Mouse (Mus musculus) kidney, adult 9 months (tissue): ENCODE measurements at regions not wholly inside any gene's neighbourhood (a gene's known extent, or its start where the extent isn't known, plus 50 kb on each side); places are given as distances from the start of the nearest gene placed in this dataset.
"Not testable (repeated sequence)": the region's sequence is repeated elsewhere in the genome, so short reads cannot be mapped to it uniquely, and the experiment has no call there.

Experiments
- DNase-seq: peaks from one replicate; pipeline ENCODE4 v3.0.0; 2022

DNA sequence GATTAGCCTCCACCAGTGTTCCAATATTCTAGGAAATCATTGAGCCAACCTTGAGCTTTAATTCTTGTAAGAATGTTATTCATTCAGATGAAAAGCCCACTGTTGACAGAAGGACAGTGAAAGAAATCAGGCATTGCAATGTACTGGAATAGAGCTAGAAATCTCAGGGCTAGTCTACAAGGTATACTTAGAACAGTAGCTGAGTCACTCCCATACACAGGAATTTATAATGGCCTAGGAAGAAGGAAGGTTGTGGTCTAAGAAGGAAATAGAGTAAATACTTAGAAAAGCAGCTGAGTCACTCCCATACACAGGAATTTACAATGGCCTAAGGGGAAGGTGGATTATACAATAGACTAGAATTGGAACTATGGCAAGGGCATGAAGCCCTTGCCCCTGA is 174.6 kb downstream of the Fam181b start:
- DNase-seq = not testable (repeated sequence)

DNA sequence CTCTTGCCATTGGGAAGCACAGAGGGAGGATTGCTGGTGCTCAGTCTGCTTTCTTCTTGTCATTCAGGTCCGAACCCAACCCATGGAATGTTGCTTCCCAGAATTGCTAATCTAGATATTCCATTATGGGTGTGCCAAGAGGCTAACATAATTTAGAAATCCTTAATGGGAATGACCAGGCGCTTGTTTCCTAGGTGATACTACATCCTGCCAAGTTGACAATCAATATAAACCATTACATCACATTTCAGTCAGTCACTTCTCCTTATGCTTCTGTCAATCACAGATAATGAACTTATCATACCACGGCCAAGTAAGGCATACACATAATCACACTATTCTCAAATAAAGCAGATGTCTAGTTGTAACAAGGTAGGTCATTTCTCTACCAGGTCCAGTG is 206.1 kb downstream of the Fam181b start:
- DNase-seq = no peak

DNA sequence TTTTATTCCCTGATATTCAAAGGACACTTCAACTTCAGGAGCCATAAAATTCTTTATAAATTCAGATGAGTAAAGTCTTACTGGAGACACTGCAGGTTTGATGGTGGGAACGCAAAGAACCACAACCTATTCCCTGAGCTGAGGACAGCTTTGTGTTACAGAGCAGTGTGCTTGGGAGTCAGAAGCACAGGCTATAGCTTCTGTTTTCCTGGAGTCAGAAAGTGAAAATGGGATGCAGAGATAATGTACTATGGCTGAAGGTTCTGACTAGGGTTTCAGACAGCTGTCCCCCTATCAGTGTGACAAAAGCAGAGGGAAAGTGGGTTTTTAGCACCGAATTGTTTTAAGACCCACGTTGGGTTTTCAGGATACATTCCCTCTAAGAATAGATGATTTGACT is 211.8 kb downstream of the Fam181b start:
- DNase-seq = no peak

DNA sequence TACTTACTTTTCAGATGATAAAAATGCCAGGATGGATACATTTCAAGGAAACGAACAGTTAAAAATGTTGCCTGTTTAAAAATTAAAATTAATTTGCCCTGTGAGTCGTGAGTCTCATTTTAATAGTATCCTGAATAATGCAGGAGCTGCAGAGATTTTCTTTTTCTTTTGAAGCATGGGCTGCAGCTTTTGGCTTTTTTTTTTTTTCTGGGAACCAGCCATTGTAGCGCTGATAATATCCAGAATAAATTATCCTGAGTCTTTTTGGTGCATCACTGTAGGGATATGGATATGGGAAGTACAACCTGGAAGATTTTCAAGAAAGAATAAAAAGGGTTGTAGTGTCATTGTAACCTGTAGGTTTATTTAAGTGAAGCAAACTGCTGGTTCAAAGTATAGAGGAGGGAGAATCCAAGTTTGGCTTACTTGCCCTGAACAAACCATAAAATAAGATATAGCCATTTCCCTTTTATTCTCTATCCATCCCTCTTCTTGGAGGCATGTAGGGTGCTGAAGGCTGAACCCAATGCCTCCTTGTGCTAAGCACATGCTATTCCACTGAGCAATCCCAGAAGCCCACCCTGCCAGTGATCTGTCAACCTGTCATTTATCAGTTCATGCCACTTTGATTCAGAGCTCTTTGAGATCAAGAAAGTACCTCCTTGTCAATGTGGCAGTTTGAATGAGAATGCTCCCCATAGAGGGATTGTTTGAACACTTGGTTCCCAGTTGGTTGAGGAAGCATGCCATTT is 212.5 kb downstream of the Fam181b start:
- DNase-seq = no peak

DNA sequence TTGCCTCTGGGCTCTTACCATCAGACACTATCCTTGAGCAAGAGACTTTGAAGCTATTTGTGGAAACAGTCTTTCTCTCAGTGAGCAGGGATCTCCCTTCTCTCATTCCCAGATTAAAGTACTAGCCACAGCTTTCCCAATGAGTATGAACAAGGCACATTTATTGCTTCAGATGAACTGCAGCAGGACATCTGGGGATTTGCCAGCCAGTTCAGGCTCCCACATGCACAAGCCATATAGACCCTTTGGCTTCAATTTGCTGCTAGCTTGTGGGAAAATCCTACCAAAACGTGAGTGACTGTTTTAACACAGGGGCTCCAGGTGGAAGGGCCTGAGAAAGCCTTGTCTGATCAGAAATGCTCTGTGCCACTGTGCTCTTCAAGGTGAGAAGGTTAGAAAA is 233.1 kb downstream of the Fam181b start:
- DNase-seq = no peak

DNA sequence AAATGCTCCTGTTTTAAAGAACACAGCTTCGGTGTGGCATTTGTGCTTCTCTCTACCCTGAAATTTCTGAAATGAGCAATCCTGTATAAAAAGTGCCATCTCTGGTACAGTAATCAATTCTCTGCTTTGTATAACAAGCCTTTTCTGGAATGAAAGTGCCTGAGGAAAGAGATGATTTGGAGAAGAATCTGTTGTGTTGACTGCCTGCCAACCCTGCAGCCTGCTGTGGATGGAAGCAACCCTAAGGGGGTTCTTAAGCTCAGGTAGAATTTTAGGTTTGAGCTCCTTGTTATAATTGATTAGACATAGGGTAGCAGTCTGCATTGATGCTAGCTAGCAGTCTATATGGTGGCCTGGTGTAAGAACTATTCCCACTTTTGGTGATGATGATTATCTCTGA is 251.7 kb downstream of the Fam181b start:
- DNase-seq = no peak

DNA sequence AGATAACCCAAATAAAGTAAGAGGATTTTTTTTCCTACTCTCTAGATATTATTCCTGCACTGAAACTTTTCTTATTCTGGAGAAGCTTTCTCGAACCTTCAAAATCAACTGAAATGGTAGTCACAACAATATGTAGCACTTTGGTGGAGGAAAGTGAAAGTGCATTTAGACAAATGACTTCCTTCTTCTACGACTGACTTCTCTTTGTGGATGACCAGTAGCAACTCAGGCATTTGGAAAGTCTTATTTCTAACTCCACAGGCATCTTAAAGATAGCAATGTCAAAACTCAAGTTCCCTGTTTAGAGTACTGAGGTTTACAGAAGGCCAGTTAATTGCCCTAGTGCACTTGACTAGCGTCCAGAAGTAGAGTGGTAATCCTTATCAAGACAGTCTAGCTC is 252.5 kb downstream of the Fam181b start:
- DNase-seq = no peak

DNA sequence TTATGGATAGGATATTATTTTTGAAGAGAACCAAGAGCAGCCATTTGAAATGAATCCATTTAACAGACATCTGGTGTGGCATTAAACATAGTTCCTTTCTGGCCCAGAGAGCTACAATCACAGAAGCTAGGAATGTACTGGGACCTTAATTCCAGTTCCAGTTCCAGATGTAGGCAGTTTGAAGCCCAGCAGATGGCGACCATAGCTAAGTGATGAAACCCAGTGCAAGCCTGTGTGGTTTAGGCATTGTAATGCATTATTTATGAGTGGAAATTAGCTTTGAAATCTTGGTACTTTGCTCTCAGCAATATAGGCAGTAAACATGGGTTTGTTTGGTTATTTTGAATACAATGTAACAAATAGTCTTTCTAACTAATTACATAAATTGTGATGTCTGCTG is 256.8 kb downstream of the Fam181b start:
- peak; percentile 15 for DNase-seq
